Mouse (Mus musculus): Measurements from ENCODE around the gene Gm3755.
"Not testable (repeated sequence)": the region's sequence is repeated elsewhere in the genome, so short reads cannot be mapped to it uniquely, and the experiment has no call there.

Gene Gm3755

DNA sequence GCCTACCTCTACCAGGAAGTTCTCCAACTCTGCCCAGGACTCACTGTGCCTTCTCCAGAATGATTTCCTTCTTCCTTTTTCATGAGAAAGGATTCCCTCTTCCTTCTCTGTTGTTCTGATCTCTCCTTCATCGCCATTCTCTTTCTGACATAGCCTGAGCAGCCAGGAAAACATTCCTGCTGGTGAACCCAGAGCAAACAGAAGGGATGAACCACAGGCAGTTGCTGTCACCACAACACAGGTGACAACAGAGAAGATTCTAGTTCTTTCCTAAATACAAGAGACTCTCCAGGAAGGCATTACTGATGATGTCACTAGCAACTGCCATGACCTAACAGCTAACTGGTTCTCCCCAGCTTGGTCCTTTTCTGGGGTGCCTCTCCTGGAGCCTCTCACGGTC is at the start of gene Gm3755:
Gene Gm3755, minus strand, starts transcription at position 101 of the 400 bp plus-strand sequence.
- DNase-seq = not testable (repeated sequence)

GRCm38 (mm10) chr14:7488731-7489130 is 38.0 kb upstream of the Gm3755 start:
- not testable (repeated sequence) for DNase-seq

DNA sequence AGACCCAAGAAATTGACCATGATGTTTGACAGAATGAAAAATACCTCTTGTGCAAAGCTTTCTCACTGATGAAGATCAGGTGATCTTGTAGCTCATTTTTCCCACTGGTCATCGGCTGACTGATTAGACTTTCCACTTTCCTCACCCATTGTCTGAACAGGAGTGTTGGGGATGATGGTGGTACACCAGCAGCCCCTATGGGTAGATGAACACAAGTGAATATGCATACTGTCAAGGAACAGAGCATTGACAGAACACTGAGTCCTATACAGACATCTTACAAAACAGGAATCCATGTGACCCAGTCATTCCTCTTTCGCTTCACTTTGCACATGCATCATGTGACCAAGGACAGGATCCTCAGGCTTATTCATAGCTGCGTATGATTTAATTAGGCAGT is 32.9 kb upstream of the Gm3755 start, which contains the start of gene Gm3752:
Gene Gm3752, minus strand, starts transcription at position 101 of the 400 bp plus-strand sequence.
- not testable (repeated sequence) for DNase-seq

DNA sequence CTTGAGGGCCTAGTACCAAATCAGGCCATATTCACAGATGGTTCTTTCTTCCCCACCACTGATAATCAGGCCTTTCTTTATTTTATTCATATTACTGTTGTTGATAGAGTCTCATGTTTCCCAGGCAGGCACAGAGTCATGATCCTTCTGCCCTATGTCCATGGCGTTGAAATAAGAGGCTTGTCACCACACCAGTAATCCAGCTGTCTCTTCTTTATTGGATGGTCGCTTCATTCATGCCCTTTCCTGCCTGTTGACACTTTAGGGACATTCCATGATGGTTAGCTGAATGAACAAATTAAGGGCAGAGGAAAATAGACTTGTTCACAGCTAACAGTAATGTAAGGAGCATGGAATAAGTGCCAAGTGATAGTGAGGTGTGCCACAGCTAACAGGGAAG is 28.2 kb downstream of the Gm3755 start:
- not testable (repeated sequence) for DNase-seq
